Mouse (Mus musculus) 416B (cell line): ENCODE data around the gene Olfr198.
"Not testable (repeated sequence)": the region's sequence is repeated elsewhere in the genome, so short reads cannot be mapped to it uniquely, and the experiment has no call there.

Experiments
- DNase-seq: peaks from one replicate; pipeline ENCODE4 v3.0.0; 2011; ENCODE audit warnings: low read depth

The Olfr198 gene

DNA sequence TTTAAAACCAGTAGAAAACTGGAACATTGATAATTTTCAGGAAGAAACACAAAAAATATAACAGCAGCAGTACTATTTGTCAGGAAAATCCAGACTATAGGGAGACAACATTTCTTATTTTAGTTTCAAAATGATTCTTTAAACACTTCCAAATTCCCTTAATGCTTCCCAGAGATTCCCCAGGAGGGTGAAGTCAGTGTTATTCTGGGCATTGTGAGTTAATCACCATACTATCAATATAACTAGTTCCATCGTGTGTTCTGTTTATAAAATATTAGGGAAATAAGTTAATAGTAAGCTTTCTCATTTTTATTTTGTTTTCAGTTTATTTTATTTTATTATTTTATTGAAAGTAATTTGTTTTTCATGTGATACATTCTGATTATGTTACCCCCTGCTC is at the start of gene Olfr198:
Olfr198 (minus strand) TSS at position 101 of the 400 bp plus-strand sequence.
- not testable (repeated sequence) for DNase-seq

DNA sequence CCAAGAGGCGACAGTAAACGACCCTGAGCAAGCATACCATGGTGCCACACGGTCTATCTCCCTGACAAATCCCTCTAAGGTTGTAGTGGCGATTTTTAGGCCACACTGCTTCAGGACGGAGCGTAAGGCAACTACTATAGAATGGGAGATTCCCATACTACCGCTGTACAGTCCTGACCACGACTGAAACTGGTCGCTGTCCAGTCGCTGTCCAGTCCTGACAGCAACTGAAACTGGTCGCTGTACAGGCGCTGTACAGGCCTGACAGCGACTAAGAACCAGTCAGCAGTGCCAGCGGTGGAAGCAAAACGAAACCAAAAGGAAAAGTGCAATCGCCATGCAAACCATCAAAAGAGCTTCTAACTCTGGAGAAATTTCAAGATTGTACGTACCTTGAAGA is 46.4 kb upstream of the Olfr198 start:
- DNase-seq = peak; percentile 16

DNA sequence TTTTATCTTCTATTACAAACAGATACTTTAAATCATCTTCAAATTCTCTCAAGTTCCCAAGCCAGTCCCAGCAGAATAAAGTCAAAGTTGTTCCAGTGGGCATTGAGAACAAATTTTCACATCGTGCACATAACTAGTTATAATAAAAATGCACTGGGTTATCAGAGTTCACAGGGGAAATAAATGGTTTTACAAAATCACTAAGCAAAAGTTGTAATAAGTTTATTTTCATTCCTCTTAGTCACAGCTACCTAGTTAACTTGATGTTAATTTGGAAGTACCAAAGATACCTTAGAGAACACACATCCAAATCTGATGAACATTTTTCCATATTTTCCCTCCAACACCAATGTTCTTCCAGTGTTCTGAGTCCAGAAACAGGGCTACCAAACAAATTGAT is 16.3 kb upstream of the Olfr198 start, which contains the start of gene Olfr199:
Olfr199 (minus strand) TSS at position 101 of the 400 bp plus-strand sequence.
- DNase-seq = not testable (repeated sequence)

DNA sequence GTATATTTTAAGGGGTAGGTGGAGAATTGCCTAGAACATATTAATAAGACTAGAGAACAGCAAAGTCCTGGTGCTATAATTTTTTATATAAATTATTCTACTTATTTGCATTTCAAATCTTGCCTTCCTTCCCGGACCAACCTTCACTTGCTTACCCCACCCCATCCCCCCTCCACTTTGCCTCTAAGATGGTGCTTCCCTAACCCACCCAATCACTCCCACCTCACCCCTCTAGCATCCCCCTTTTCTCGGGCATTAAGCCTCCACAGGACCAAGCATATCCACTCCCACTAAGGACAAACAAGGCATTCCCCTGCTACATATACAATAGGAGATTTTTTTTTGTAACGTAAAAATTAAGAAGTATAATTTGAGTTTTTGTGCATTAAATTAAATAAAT is 14.5 kb upstream of the Olfr198 start:
- not testable (repeated sequence) for DNase-seq

DNA sequence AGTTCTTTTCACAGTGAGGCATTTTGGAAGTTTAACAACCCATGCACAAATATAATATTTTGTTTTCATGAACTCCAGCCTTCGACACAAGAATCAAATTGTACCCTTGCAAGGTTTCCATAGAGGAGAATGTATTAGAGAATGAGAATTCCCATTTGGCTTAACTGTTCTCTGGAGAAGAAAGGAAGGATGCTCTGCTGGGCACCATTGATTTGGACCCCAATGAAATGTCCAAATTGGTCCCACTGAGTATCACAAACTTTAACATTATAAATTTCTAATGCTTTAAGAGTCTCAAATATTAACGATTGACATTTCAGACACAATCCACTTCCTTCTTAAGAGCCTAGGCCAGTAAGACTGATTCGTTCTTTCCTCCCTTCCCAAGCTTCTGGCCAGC is 33.0 kb downstream of the Olfr198 start, which contains the start of gene Olfr196:
Olfr196 (minus strand) TSS at position 101 of the 400 bp plus-strand sequence.
- DNase-seq = no peak

DNA sequence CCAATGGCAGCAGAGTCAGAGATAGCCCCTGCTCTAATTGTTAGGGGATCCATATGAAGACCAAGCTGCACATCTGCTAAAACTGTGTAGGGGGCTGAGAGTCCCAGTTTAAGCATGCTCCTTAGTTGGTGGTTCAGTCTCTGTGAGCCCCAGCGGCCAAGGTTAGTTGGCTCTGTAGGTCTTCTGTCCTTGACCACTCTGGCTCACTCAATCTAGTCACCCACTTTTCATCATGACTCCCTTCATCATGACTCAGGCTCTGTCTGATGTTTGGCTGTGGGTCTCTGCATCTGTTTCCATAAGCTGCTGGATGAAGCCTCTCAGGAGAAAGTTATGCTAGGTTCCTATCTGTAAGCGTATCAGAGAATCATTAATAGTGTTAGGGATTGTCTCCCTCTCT is 51.3 kb downstream of the Olfr198 start:
- DNase-seq = no peak
